Mouse (Mus musculus) liver, embryonic 14.5 days (tissue): ENCODE measurements around the gene Aqp12. TPM values are rescaled to one million over a fixed set of nuclear protein-coding genes. Genes with fewer than 3 reads are reported as not detected.

ENCODE experiments used
- ATAC-seq: fragments of 200-750 bp; cut with Nextera tagmentation; 2 replicates; pipeline ENCODE4 v1.8.0; 2017; ENCODE audit warnings: moderate number of reproducible peaks, mild to moderate bottlenecking, moderate library complexity; ENCODE audit not compliant: insufficient read depth
- DNase-seq, 3 experiments: peaks; one replicate each; pipeline ENCODE4 v3.0.0-alpha.2; 2012 to 2013; ENCODE audit warnings: low read depth in 3 of 3, low spot score in 3 of 3
- H3K27ac ChIP-seq: fragments of 300-500 bp; sonication (generic); 2 replicates; pipeline ENCODE4 v1.5.1; 2014; ENCODE audit warnings: moderate library complexity, mild to moderate bottlenecking, control low read depth, inconsistent platforms
- H3K27me3 ChIP-seq: fragments of 300-500 bp; sonication (generic); 2 replicates; pipeline ENCODE4 v1.6.1; 2014; ENCODE audit warnings: mild to moderate bottlenecking, low read length, moderate library complexity; ENCODE audit not compliant: control insufficient read depth, insufficient read depth
- H3K36me3 ChIP-seq: fragments of 300-500 bp; sonication (generic); replicated peaks from 2 replicates; pipeline ENCODE4 v1.6.1; 2014; ENCODE audit warnings: low read depth; ENCODE audit not compliant: control insufficient read depth, insufficient read depth
- H3K4me1 ChIP-seq, 2 experiments: fragments of 200-500 bp in 1 of 2; fragments of 300-500 bp in 1 of 2; sonication (generic) in 1 of 2; replicated peaks; 2 replicates each; pipeline ENCODE4 v1.6.1; 2012 to 2014; ENCODE audit warnings: antibody characterized with exemption in 1 of 2, inconsistent platforms in 1 of 2, low read length in 1 of 2; ENCODE audit not compliant: control insufficient read depth in 2 of 2, insufficient read depth in 2 of 2
- H3K4me2 ChIP-seq: fragments of 300-500 bp; sonication (generic); 2 replicates; pipeline ENCODE4 v1.6.1; 2014; ENCODE audit warnings: low read depth, mild to moderate bottlenecking, control low read depth, moderate library complexity
- H3K4me3 ChIP-seq, 2 experiments: fragments of 200-500 bp in 1 of 2; fragments of 300-500 bp in 1 of 2; sonication (generic) in 1 of 2; 2 replicates each; pipeline ENCODE4 v1.5.1; 2012 to 2014; ENCODE audit warnings: low read depth in 2 of 2, low read length in 2 of 2, mild to moderate bottlenecking in 2 of 2, control low read depth in 1 of 2, inconsistent platforms in 1 of 2, moderate library complexity in 1 of 2; ENCODE audit not compliant: insufficient read depth in 1 of 2
- H3K9ac ChIP-seq: fragments of 300-500 bp; sonication (generic); replicated peaks from 2 replicates; pipeline ENCODE4 v1.6.1; 2014; ENCODE audit warnings: mild to moderate bottlenecking, control low read depth, moderate library complexity
- H3K9me3 ChIP-seq: fragments of 300-500 bp; sonication (generic); 2 replicates; pipeline ENCODE4 v1.6.1; 2016; ENCODE audit warnings: low read length, mixed read lengths; ENCODE audit not compliant: control insufficient read depth
- CTCF ChIP-seq: IDR thresholded peaks from 2 replicates; pipeline ENCODE4 v1.5.1; 2016; ENCODE audit warnings: antibody characterized with exemption, low read depth, control low read depth
- EP300 ChIP-seq: IDR thresholded peaks from 2 replicates; pipeline ENCODE4 v1.6.1; 2016; ENCODE audit warnings: antibody characterized with exemption, low read depth
- WGBS: fragments of 180-500 bp; shearing (Covaris S2); extraction: QIAGEN DNeasy Blood & Tissue Kit; methylation state at CpG from one replicate; pipeline ENCODE4 v1.1.7; 2014; ENCODE audit not compliant: insufficient replicate concordance; 5-methylcytosine and 5-hydroxymethylcytosine counted together
- polyA plus RNA-seq, 2 experiments: library from polyadenylated mRNA; depleted of rRNA in 1 of 2; stranded (reverse) in 1 of 2; unstranded in 1 of 2; fragments of >200 nt; fragmentation: Nextera tagmentation in 1 of 2; extraction: Ambion mirVana in 1 of 2; gene quantifications; 2 replicates each; pipeline versions ENCODE4 v1.2.1 to v1.2.3; 2012 to 2014

Gene Aqp12
- polyA plus RNA-seq, 2 experiments = not detected

DNA sequence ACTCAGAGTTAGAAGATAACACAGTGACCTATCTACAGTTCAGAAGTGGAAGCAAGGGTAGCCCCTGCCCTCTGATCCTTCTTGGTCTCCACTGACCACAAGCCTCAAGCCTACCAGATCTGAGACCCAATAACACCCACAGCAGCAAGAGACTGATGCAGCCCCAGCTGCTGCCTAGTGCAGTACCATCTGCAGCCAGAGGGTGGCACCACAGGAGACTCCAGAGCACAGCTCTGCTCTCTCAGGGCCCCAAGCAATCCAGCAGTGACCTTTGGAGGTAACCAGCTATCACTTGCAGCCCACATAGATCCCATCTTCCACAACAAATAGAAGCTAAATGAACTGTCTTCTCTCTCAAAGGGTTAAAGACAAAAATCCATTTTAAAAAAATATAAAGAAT is 8.3 kb downstream of the Aqp12 start:
- Histone ChIP-seq H3K4me1 (no peaks in the 10 kb centered on the region), H3K27ac (no peak overlapping the region), H3K27me3 (no peaks in the 10 kb centered on the region), H3K4me3 (no peak overlapping the region), H3K4me2 (no peak overlapping the region), H3K9ac (no peak overlapping the region), H3K9me3 (no peaks in the 10 kb centered on the region), H3K36me3 (no peaks in the 10 kb centered on the region)
- TF ChIP-seq CTCF (peak; percentile 94), EP300 (no peak)
- DNase-seq = peak; percentile 24 to 37 (median 28)
- 0 out of 2 replicates have a peak, but pooled peaks have one; percentile 47 for ATAC-seq

DNA sequence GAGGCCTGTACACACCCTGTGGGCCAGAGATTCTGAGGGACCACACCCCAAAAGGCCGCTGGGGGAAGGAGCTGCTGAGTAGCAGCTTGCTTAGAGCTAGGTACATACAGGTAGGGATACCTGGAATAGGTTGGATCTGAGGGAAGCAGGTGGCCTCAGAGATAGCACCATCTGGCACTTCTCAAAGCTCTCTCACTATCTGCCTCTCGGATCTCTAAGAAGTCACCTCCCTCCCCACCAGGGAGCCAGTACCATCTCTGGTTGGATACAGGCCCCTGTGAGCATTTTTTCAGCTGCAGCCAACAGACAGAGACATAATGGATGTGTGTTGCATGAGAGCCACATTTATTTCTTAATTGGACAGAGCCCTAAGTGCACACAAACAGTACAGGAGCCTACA is 9.0 kb downstream of the Aqp12 start:
- Histone ChIP-seq H3K9me3 (no peaks in the 10 kb centered on the region), H3K36me3 (no peaks in the 10 kb centered on the region), H3K4me1 (no peaks in the 10 kb centered on the region), H3K9ac (no peak overlapping the region), H3K4me3 (no peak overlapping the region), H3K27ac (no peak overlapping the region), H3K4me2 (no peak overlapping the region), H3K27me3 (no peaks in the 10 kb centered on the region)
- 32% methylated on average over 2 of the region's 2 CpGs for WGBS
- DNase-seq (no peak), ATAC-seq (no peak)
- TF ChIP-seq EP300 (no peak), CTCF (no peak)

DNA sequence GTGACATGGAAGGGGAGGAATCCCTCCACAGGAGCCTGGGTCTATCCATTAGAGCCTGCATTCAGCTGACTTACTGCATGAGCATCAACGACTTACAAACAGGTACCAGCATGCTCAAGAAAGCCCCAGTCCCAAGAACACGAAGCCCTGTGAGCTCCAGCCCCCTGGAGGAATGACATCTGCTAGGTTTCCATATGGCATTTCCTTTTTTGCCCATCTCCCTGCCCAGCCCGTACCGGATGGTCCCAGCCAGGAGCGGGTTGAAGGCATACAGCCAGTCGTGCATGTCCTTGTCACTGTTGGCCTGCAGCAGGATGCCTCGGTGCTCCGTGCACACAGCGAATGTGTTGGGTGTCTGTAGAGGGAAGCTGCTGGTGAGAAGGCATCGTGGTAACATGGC is 12.6 kb downstream of the Aqp12 start:
- no peaks in the 10 kb centered on the region for H3K9me3 ChIP-seq
- no peak overlapping the region for H3K4me3 ChIP-seq
- WGBS = 63% methylated on average over 10 of the region's 10 CpGs
- H3K4me2 ChIP-seq = no peak overlapping the region
- ATAC-seq (no peak), DNase-seq (no peak)
- H3K4me1 ChIP-seq = no peaks in the 10 kb centered on the region
- H3K27ac ChIP-seq = no peak overlapping the region
- TF ChIP-seq CTCF (no peak), EP300 (no peak)
- no peaks in the 10 kb centered on the region for H3K27me3 ChIP-seq
- no peak overlapping the region for H3K9ac ChIP-seq
- H3K36me3 ChIP-seq = no peaks in the 10 kb centered on the region

DNA sequence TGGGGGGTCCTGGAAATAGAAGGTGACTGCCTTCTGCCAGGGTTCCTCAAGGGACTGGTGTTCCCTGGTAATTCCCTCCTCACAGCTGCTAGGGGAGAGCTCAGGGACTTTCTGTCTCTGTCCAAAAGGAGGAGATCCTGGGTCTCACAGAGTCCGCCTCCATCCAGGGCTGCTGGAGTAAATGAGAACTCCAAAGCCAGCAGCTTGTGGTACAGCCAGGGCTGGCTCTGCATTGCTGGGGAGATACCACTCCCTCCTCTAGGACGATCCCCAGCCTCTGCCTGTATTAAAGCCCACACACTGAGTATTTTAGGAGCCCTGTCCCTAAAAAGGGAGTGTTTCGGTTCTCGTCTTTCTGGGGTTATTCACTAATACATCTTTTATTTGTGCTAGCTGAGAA is 14.5 kb downstream of the Aqp12 start:
- no peak for TF ChIP-seq EP300
- no peak for TF ChIP-seq CTCF
- Histone ChIP-seq H3K4me3 (no peak overlapping the region), H3K4me1 (no peaks in the 10 kb centered on the region), H3K4me2 (no peak overlapping the region), H3K9ac (no peak overlapping the region), H3K36me3 (no peaks in the 10 kb centered on the region), H3K9me3 (no peaks in the 10 kb centered on the region), H3K27ac (no peak overlapping the region), H3K27me3 (no peaks in the 10 kb centered on the region)
- DNase-seq = no peak
- ATAC-seq = no peak
- 56% methylated on average over 4 of the region's 4 CpGs for WGBS

DNA sequence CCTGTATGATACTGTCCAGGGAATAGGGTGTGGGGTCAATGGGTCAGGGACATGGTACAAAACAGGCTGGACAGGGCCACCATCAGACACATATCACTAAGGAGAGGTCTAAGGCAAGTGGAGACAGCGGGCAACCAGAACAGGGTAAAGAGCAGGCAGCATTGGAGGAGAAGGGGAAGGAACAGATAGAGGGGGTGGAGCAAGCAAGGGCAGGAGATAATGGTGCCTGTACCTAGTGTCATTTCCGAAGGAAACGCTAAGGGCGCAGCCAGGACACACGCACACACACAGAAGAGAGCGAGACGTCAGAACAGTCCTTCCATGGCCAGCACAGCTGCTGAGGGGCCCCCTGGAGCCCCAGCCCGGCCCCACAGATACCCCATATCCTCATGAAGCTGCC is 20.5 kb downstream of the Aqp12 start:
- DNase-seq (no peak), ATAC-seq (0 out of 2 replicates have a peak, but pooled peaks have one; percentile 55)
- no peak overlapping the region for H3K4me2 ChIP-seq
- H3K4me1 ChIP-seq = no peaks in the 10 kb centered on the region
- no peaks in the 10 kb centered on the region for H3K9me3 ChIP-seq
- H3K27ac ChIP-seq = no peak overlapping the region
- no peaks in the 10 kb centered on the region for H3K36me3 ChIP-seq
- H3K9ac ChIP-seq = no peak overlapping the region
- H3K27me3 ChIP-seq = no peaks in the 10 kb centered on the region
- H3K4me3 ChIP-seq = no peak overlapping the region
- WGBS = 35% methylated on average over 8 of the region's 8 CpGs
- TF ChIP-seq CTCF (no peak), EP300 (no peak)
